Mouse (Mus musculus) right cerebral cortex, postnatal 25 days (tissue): ENCODE measurements around the gene H3f3a.

Experiments
- DNase-seq: peaks from one replicate; pipeline ENCODE4 v3.0.0; 2022

Gene H3f3a

DNA sequence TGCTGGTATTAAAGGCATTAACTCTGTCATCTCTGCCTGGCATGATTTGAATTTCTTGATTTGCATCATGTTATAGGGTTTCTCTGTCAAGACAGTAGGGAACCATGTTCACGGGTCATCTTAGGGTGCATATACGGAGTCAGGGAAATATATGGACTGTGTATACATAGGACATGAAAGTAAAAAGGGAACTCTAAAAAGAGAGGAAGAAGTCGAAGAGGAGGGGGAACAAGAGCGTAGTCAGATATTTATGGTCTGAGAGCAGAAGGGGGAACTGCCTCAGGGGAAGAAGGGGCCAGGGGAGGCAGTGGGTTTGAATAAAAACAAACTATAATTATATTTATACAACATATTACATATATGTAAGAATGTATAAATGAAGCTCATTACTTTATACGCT, 8.5 kb upstream of the H3f3a start:
- no peak for DNase-seq

DNA sequence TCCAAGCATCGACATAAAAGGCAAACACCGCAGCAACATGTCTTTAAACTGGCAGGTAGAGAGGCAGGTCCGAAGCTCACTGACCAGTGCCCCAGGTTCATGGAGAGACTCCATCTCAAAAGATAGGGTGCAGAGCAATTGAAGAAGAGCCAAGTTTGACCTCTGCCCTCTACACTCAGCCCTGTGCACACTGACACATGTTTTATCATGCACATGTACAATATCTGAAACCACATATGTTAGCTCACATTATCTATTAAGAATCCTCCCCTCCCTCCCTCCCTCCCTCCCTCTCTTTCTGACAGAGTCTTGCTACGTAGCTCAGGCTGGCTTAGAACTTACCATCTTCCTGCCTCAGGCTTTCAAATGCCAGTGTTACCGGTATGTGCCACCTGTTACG, 7.4 kb upstream of the H3f3a start:
- no peak for DNase-seq

DNA sequence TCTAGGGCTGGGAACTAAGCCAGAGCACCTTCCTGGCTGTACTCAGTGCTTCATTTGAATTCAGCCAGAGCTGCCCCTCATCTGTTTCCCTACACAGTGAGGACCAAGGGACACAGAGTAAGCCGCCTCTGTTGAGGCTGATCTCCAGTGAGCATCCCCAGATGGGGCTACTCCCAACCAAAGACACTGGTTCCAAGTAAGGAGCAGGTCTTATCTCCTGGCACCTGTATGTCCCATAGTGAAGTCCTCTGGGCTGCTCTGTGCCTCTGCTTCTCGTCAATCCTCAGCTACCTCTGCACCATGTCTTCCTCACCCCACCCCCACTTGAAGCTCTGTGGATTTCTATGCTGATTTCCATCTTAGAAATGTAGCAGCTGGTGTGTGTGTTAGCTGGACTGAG, 4.3 kb upstream of the H3f3a start:
- no peak for DNase-seq

DNA sequence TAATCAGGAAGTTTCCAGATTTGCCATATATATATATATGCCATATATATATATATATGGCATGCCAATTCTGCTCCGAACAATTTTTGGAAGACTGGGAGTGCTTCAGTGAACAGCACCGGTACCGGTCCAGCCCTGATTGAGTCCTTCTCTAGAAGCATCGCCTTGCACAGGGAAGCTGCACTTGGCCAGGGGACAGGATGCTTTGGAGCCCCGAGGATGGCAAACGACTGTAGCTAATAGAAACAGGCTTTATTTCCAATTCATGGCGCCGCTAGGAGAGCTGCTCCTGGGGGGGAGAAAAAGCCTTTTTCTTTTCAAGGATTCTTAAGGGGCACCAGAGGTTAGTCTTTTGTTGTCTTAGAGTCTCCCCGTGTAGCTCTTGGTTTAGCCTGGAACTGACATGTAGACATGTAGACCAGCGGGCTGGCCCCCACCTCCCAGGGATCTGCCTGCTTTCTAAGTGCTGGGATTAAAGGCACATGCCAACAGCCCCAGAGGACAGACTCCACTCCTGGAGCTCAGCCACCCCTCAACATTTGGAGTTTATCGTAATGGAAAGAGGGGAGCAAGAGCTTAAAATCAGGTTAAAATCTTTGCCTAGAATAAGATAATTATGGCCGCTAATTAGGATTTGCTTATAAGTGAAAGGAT, 1.8 kb upstream of the H3f3a start:
- DNase-seq, result no peak

GRCm38 (mm10) chr1:180813409-180813884, 296 bp downstream of the H3f3a start:
- peak; percentile 94 for DNase-seq

GRCm38 (mm10) chr1:180812463-180813408, 1.0 kb downstream of the H3f3a start:
- DNase-seq, result peak; percentile 63

- no peak for DNase-seq
These were observed 1.9 kb downstream of the H3f3a start for GRCm38 (mm10) chr1:180811596-180812462.

DNA sequence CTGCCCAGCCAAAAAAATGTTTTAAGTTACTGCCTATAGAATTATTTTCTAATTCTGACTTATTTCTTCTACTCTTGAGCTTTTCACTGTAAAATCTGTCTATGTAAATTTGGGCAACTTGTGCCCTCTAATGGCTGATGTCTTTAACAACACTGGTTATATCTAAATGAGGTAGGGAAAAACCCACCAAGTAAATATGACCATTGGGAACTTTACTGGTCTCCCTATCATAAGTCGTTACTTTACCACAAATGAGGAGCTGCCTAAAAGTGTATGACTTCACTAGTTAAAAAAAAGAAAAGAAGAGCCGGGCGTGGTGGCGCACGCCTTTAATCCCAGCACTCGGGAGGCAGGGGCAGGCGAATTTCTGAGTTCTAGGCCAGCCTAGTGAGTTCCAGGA, 2.8 kb downstream of the H3f3a start:
- DNase-seq, result no peak

DNA sequence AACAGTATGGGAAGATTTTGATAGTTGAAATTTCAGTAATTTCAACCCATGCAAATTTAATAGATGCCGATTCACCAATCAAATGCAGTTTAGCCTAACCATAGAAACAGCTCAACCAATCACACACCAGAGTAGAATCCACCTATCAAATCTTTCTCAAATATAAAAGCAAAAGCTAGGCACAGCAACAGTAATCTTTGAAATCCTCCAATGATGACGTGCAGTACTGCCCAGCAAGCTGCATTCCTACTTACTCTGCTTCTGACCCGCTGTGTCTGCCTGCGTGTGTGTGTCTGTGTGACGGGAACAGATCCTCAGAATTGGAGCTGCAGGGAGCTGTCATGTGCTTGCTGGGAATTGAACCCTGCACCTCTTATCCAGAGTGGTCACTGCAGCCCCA, 4.9 kb downstream of the H3f3a start:
- no peak for DNase-seq

GRCm38 (mm10) chr1:180803881-180804280, 9.9 kb downstream of the H3f3a start:
- no peak for DNase-seq

- DNase-seq, result no peak
These were observed 12.2 kb downstream of the H3f3a start for GRCm38 (mm10) chr1:180801466-180801994.

GRCm38 (mm10) chr1:180800814-180801213, 12.9 kb downstream of the H3f3a start:
- DNase-seq, result no peak

DNA sequence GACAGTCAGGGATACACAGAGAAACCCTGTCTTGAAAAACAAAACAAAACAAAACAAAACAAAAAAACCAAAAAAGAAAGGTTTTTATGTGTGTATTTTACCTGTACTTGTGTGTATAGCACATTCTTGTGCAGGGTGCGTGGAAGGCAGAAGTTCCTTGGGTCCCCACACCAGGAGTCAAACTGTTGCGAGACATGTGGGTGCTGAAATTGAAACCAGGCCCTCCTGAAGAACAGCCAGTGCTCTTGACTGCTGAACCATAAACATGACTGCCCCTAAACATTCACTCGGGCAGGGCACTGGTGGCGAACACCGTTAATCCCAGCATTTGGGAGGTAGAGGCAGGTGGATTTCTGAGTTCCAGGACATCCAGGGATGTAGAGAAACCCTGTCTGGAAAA, 13.7 kb downstream of the H3f3a start:
- DNase-seq, result no peak

GRCm38 (mm10) chr1:180799253-180799652, 14.5 kb downstream of the H3f3a start:
- no peak for DNase-seq

DNA sequence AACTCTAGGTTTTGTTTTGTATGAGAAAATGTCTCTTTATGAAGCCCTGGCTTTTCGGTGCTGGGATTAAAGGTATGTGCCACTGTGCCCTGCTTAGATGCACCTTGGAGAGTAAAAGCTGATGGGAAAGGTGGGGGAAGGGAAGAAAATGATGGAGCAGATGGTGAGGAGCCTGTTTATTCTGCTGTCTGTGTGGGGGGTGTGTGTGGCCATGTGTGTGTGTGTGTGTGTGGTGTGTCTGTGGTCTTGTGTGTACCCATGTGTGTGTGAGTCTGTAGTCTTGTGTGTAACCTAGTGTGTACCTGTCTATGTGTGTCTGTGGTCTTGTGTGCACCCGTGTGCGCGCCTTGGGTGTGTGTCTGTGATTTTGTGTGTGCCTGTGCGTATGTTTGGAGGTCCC, 15.1 kb downstream of the H3f3a start:
- no peak for DNase-seq

DNA sequence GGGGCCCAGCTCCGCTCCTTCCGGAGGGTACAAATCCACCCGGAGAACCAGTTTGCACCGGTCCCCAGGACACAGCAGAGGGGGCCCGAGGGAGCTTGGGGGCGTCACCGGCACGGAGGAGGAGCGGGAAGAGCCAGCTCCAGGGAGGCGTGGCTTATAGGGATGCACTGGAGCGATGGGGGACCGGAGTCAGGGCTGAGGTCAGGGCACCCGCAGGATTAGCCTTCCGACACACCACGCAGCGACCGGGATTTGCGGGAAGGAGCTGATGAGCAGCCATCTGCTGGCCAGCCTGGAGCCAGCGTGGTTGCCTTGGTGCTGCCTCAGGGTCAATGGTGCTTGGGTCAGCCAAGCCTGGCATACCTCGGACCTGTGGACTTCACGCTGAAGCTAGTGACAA, 19.6 kb downstream of the H3f3a start:
- no peak for DNase-seq

GRCm38 (mm10) chr1:180793445-180794117, 20.2 kb downstream of the H3f3a start:
- DNase-seq, result no peak

- no peak for DNase-seq
These were observed 20.9 kb downstream of the H3f3a start for GRCm38 (mm10) chr1:180792814-180793213.

- DNase-seq, result no peak
These were observed 21.8 kb downstream of the H3f3a start for GRCm38 (mm10) chr1:180791821-180792480.

- no peak for DNase-seq
These were observed 30.2 kb downstream of the H3f3a start for GRCm38 (mm10) chr1:180783580-180783928.

GRCm38 (mm10) chr1:180782906-180783579, 30.7 kb downstream of the H3f3a start:
- DNase-seq, result no peak
